Mouse (Mus musculus): Measurements from ENCODE around the gene Mindy1. TPM values are rescaled to one million over a fixed set of nuclear protein-coding genes. Genes with fewer than 3 reads are reported as not detected.

Gene Mindy1
- polyA plus RNA-seq, 2 experiments = 45.6 to 45.8 TPM

- Histone ChIP-seq H3K36me3 (ENCODE audit: control insufficient read depth, insufficient read depth, low read length) (peaks cover 87% of the 10 kb centered on the region), H3K4me3 (replicated peaks; ENCODE audit: low read length) (no peak overlapping the region), H3K9me3 (ENCODE audit: control insufficient read depth, low read length) (no peaks in the 10 kb centered on the region), H3K4me2 (replicated peaks; ENCODE audit: low read depth, low read length, severe bottlenecking) (no peak overlapping the region), H3K27me3 (ENCODE audit: control insufficient read depth, insufficient read depth, low read length) (no peaks in the 10 kb centered on the region), H3K27ac (replicated peaks; ENCODE audit: low read depth, low read length) (no peak overlapping the region), H3K4me1 (ENCODE audit: control insufficient read depth, insufficient read depth, low read length) (no peaks in the 10 kb centered on the region), H3K9ac (ENCODE audit: low read depth, low read length, severe bottlenecking) (no peak overlapping the region)
- 83% methylated on average over 5 of the region's 5 CpGs for WGBS
- no peak for TF ChIP-seq POLR2A (IDR thresholded peaks at IDR 0.05; ENCODE audit: borderline replicate concordance, extremely low read depth, insufficient read depth, insufficient read length)
- DNase-seq (ENCODE audit: low spot score) = no peak
- ATAC-seq (ENCODE audit: low FRiP score, low read depth) = no peak
Measured at GRCm38 (mm10) chr3:95256931-95257330, 24.2 kb upstream of the Mindy1 start.

- DNase-seq (ENCODE audit: low spot score) (no peak), ATAC-seq (ENCODE audit: low FRiP score, low read depth) (no peak)
- no peak for TF ChIP-seq POLR2A (IDR thresholded peaks at IDR 0.05; ENCODE audit: borderline replicate concordance, extremely low read depth, insufficient read depth, insufficient read length)
- no peaks in the 10 kb centered on the region for H3K27me3 ChIP-seq (ENCODE audit: control insufficient read depth, insufficient read depth, low read length)
- H3K4me1 ChIP-seq (ENCODE audit: control insufficient read depth, insufficient read depth, low read length) = no peaks in the 10 kb centered on the region
- no peak overlapping the region for H3K4me3 ChIP-seq (replicated peaks; ENCODE audit: low read length)
- WGBS = 83% methylated on average over 4 of the region's 4 CpGs
- peaks cover 84% of the 10 kb centered on the region for H3K36me3 ChIP-seq (ENCODE audit: control insufficient read depth, insufficient read depth, low read length)
- H3K9me3 ChIP-seq (ENCODE audit: control insufficient read depth, low read length) = no peaks in the 10 kb centered on the region
- no peak overlapping the region for H3K27ac ChIP-seq (replicated peaks; ENCODE audit: low read depth, low read length)
- H3K9ac ChIP-seq (ENCODE audit: low read depth, low read length, severe bottlenecking) = no peak overlapping the region
- no peak overlapping the region for H3K4me2 ChIP-seq (replicated peaks; ENCODE audit: low read depth, low read length, severe bottlenecking)
Measured at GRCm38 (mm10) chr3:95261975-95262374, 19.2 kb upstream of the Mindy1 start.

GRCm38 (mm10) chr3:95263089-95263739 lies 17.9 kb upstream of the Mindy1 start:
- Histone ChIP-seq H3K9ac (ENCODE audit: low read depth, low read length, severe bottlenecking) (no peak overlapping the region), H3K4me2 (replicated peaks; ENCODE audit: low read depth, low read length, severe bottlenecking) (no peak overlapping the region), H3K27me3 (ENCODE audit: control insufficient read depth, insufficient read depth, low read length) (no peaks in the 10 kb centered on the region), H3K4me1 (ENCODE audit: control insufficient read depth, insufficient read depth, low read length) (no peaks in the 10 kb centered on the region), H3K27ac (replicated peaks; ENCODE audit: low read depth, low read length) (no peak overlapping the region), H3K36me3 (ENCODE audit: control insufficient read depth, insufficient read depth, low read length) (peaks cover 77% of the 10 kb centered on the region), H3K9me3 (ENCODE audit: control insufficient read depth, low read length) (no peaks in the 10 kb centered on the region), H3K4me3 (replicated peaks; ENCODE audit: low read length) (no peak overlapping the region)
- WGBS = 45% methylated on average over 11 of the region's 11 CpGs
- DNase-seq (ENCODE audit: low spot score) (peak; percentile 58), ATAC-seq (ENCODE audit: low FRiP score, low read depth) (peak; percentile 62; the same call in 1 of the 2 replicates)
- no peak for TF ChIP-seq POLR2A (IDR thresholded peaks at IDR 0.05; ENCODE audit: borderline replicate concordance, extremely low read depth, insufficient read depth, insufficient read length)

DNA sequence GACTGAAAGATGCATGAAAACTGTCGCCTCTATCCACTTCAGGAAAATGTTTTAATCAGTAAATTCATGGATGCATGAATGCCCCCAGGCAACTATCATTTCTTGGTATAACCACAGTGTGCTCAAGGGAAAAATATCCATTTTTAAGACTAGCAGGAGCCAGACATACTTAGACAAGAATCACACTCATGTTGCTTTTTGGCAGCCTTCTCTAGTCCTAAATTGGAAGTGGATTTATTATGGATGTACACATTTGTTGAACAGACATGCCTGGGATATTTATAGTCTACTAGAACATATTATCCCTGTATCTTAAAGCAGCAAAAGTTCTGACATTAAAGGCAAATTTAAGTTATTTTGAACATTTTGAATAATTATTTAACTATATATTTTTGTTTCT lies 16.4 kb upstream of the Mindy1 start:
- 88% methylated on average over 1 of the region's 1 CpGs for WGBS
- no peak for DNase-seq (ENCODE audit: low spot score)
- no peaks in the 10 kb centered on the region for H3K27me3 ChIP-seq (ENCODE audit: control insufficient read depth, insufficient read depth, low read length)
- H3K27ac ChIP-seq (replicated peaks; ENCODE audit: low read depth, low read length) = no peak overlapping the region
- TF ChIP-seq POLR2A (IDR thresholded peaks at IDR 0.05; ENCODE audit: borderline replicate concordance, extremely low read depth, insufficient read depth, insufficient read length) = no peak
- no peaks in the 10 kb centered on the region for H3K4me1 ChIP-seq (ENCODE audit: control insufficient read depth, insufficient read depth, low read length)
- H3K4me2 ChIP-seq (replicated peaks; ENCODE audit: low read depth, low read length, severe bottlenecking) = no peak overlapping the region
- ATAC-seq (ENCODE audit: low FRiP score, low read depth) = no peak
- H3K9me3 ChIP-seq (ENCODE audit: control insufficient read depth, low read length) = no peaks in the 10 kb centered on the region
- H3K9ac ChIP-seq (ENCODE audit: low read depth, low read length, severe bottlenecking) = no peak overlapping the region
- H3K36me3 ChIP-seq (ENCODE audit: control insufficient read depth, insufficient read depth, low read length) = peaks cover 76% of the 10 kb centered on the region
- H3K4me3 ChIP-seq (replicated peaks; ENCODE audit: low read length) = no peak overlapping the region

- no peak for TF ChIP-seq POLR2A (IDR thresholded peaks at IDR 0.05; ENCODE audit: borderline replicate concordance, extremely low read depth, insufficient read depth, insufficient read length)
- Histone ChIP-seq H3K36me3 (ENCODE audit: control insufficient read depth, insufficient read depth, low read length) (peaks cover 65% of the 10 kb centered on the region), H3K27me3 (ENCODE audit: control insufficient read depth, insufficient read depth, low read length) (no peaks in the 10 kb centered on the region), H3K9ac (ENCODE audit: low read depth, low read length, severe bottlenecking) (no peak overlapping the region), H3K27ac (replicated peaks; ENCODE audit: low read depth, low read length) (no peak overlapping the region), H3K4me2 (replicated peaks; ENCODE audit: low read depth, low read length, severe bottlenecking) (no peak overlapping the region), H3K4me3 (replicated peaks; ENCODE audit: low read length) (no peak overlapping the region), H3K9me3 (ENCODE audit: control insufficient read depth, low read length) (no peaks in the 10 kb centered on the region), H3K4me1 (ENCODE audit: control insufficient read depth, insufficient read depth, low read length) (no peaks in the 10 kb centered on the region)
- 94% methylated on average over 3 of the region's 3 CpGs for WGBS
- no peak for DNase-seq (ENCODE audit: low spot score)
- ATAC-seq (ENCODE audit: low FRiP score, low read depth) = no peak
Measured at GRCm38 (mm10) chr3:95266052-95266451, 15.1 kb upstream of the Mindy1 start.

Measured in limb, embryonic 14.5 days (tissue).